Mouse (Mus musculus) regulatory T cell (primary cell): ENCODE results near the gene Arl9.
"Not testable (repeated sequence)": the region's sequence is repeated elsewhere in the genome, so short reads cannot be mapped to it uniquely, and the experiment has no call there.

ENCODE experiments used
- in situ Hi-C: fragments of 300-600 bp; cut with MboI, MseI; formaldehyde crosslinking; loops from one replicate; pipeline ENCODE4 v1.15.1; 2025; ENCODE audit warnings: high pct_unique_total_duplicates

The Arl9 gene

DNA sequence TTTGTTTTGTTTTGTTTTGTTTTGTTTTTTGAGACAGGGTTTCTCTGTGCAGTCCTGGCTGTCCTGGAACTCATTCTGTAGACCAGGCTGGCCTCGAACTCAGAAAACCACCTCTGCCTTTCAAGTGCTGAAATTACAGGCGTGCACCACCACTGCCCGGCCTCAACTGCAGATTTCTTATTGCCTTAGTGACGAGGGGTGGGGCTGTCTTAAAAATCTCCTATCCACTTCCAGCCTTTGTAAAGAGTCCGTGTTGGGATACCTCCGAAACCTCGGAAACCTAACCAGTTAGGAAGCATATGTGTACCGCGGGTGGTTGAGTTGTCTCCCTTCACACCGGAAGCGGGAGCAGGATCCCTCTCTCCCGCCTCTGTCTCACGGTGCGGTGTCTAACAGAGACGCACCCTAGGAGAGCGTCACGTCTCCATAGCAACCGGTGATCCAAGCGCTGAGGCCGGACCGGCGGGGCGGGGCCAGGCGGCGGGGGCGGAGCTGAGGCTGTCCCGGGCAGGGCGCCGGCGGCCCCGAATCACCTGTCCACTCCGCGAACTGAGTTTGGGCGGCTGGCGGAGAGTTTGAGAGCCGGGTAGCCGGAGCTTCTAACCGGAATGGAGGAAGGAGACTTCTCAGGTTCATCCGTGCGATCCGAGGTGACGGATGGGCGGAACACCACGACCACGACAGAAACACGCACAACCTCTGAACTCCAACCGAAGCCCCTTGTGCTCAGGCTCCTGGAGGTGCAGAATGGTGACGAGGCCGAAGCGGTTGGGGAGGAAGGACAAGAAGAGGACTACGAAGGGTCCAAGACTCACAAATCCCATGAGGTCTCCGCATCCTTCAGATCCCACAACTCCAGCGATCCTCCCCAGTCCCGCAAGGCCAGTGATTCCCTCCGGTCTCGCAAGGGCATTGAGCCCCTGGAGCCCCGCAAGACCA lies 12.0 kb downstream of the Arl9 start, which contains the start of gene Thegl:
Gene Thegl, plus strand, starts transcription at position 480 of the 939 bp plus-strand sequence.
- in situ Hi-C loops: no loop called here

DNA sequence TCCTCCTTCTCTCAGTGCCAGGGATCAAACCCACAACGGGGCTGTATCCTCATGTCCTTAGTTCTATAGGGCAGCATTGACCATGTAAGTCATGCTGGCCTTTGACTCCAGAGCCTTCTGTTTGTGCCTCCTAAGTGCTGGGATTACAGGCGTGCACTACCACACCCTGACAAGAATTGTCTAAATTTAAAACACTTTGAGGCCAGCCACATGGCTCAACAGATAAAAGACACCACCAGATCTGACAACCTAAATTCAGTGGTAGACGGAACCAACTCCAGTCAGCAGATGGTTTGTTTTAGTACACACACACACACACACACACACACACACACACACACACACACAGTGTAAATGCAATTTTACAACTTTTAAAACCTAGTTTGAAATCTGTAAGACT lies 24.2 kb downstream of the Arl9 start:
- in situ Hi-C loops: no loop called here

DNA sequence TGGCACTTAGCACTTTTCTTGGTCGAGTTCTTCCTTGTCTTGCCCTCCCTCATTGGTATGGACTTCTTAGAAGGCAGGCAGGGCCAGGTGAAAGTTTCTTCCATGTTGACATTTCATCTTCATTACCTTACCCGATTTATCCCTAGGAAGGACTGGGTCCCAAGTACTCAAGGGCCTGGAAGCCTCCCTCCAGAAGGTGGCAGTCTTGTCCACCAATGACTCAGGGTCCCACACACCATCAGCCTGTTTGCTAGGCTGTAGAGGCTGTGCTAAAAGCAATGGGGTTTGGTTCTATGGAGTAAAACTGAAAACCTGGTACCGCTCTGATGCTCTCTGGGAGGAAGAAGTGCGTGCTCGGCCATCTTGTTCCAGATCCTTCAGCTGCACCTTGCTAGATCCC lies 25.9 kb downstream of the Arl9 start:
- in situ Hi-C loops: no loop called here

DNA sequence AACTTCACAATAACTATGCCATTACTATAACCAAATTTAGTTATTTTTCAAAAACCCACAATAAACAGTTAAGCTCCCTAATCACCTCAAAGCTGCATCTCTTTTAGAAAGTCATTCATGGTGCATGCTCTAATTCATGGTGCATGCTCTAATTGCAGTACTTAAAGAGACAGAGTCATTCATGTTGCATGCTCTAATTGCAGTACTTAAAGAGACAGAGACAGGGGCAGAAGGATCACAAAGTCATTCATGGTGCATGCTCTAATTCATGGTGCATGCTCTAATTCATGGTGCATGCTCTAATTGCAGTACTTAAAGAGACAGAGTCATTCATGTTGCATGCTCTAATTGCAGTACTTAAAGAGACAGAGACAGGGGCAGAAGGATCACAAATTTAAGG lies 31.2 kb downstream of the Arl9 start:
- in situ Hi-C loops: not testable (repeated sequence)

DNA sequence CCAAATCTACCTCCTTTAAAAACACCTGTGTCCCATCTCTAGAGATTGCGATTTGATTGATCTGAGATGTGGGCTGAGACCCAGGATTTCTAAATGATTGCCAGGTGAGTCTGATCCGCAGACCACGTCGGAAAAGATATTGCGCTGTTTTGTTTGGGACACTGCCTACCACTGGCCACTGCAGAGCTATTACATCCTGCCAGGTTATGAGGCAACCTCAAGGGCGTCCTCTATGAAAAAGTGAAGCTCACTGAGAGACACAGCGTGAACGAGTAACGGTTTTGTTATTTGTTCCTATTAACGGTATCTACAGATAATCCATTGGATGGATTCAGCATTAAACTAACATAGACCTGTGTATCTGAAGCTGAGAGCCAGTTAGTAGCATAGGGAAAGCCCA lies 34.6 kb downstream of the Arl9 start:
- in situ Hi-C loops: no loop called here

DNA sequence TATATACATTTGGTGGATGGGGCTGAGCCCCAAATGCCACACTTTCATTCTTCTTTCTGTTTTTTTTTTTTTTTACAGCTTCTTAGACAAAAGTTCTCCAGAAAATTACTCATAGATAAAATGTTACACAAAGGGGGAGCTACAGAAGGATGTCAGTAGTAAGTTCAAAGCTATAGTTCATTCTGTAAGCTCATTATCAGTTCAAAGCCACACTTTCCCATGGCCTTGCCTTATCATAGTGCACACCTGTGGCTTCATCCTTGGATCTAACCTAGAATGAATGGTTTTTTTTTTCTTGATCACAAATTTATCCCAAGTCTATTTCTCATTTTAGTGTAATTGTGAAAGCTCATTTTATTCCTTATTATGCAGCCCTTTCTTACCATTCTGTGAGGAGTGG lies 35.5 kb downstream of the Arl9 start:
- in situ Hi-C loops: no loop called here

DNA sequence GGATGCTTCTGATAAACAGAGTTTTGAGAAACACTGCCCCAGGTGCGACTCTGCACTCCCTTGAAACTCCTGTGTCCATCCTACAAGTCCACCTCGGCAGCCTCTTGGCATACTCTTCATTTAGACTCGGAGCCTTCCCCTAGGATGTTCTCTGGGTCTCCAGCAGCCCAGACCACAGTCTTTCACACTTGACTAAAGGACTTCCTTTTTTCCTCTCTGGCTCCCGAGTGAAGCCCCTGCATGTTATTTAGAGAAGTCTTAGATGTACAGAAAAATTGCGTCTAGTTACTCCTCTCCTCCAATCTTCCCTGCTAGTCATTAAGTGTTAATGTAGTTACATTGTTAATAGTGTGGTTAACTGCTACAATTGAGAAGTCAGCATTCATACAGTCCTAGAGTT lies 40.5 kb downstream of the Arl9 start:
- in situ Hi-C loops: no loop called here

DNA sequence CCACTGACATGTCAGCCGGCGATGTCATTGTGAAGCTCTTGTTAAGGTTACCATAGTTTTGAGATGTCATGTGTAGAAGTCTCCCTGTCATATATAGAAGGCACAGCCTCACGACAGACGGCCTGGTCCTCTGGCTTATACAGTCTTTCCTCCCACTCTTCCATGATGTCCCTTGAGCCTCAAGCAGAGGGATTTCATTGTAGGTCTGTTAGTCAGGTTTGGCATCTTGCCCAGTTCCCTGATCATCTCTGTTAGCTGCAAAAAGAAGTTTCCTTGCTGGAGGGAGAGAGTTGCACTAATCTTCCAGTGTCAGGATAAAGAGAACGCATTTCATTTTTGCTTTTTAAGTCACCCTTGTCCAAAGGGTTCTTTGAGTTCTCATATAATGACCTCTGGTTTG lies 48.8 kb downstream of the Arl9 start:
- in situ Hi-C loops: no loop called here

DNA sequence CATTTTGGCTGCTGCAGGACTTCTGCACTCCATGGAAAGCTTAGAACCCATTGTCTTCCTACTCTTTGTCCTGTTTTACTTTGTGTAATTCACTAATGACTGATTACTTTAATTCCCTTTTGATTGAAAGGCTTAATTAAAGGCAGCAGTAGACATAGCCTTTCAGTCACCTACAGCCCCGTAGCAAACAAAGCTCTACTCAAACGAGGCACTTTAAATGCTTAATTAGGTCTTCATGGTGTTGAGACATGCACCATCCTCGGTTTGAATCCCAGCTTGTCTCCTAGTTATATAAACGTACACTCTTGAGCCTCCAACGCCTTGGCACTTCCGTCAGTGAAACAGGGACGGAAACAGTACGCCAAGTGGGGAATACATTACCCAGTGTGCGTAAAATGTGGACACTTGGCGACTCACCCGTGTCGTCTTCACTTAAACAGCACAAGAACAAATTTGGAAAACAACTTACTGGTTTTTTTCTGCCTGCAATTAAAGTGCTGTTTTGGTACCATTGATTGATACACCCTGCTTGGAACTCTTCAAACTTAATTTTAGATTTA lies 53.1 kb downstream of the Arl9 start:
- in situ Hi-C loops: no loop called here
